Mouse (Mus musculus) erythroblast, embryonic 14.5 days (primary cell): ENCODE results near the gene Hipk1. TPM values are rescaled to one million over a fixed set of nuclear protein-coding genes. Genes with fewer than 3 reads are reported as not detected.

Experiments
- H3K27me3 ChIP-seq: 2 replicates; pipeline ENCODE4 v1.6.1; 2012; ENCODE audit warnings: inconsistent platforms; ENCODE audit not compliant: control insufficient read depth
- H3K36me3 ChIP-seq: 2 replicates; pipeline ENCODE4 v1.6.1; 2012; ENCODE audit warnings: mild to moderate bottlenecking, inconsistent platforms; ENCODE audit not compliant: control insufficient read depth
- H3K4me1 ChIP-seq: 2 replicates; pipeline ENCODE4 v1.6.1; 2012; ENCODE audit warnings: inconsistent platforms; ENCODE audit not compliant: control insufficient read depth
- H3K4me3 ChIP-seq: replicated peaks from 2 replicates; pipeline ENCODE3; 2012; ENCODE audit warnings: moderate library complexity, mild to moderate bottlenecking, inconsistent platforms
- H3K9me3 ChIP-seq: 2 replicates; pipeline ENCODE4 v1.6.1; 2012; ENCODE audit warnings: low read length, inconsistent platforms, mixed read lengths; ENCODE audit not compliant: control insufficient read depth
- GATA1 ChIP-seq: IDR thresholded peaks from 2 replicates; pipeline ENCODE4 v1.6.1; 2012; ENCODE audit warnings: low read length, inconsistent platforms, mixed read lengths
- TAL1 ChIP-seq: IDR thresholded peaks from 3 replicates; pipeline ENCODE4 v1.6.1; 2012; ENCODE audit warnings: low read length, inconsistent platforms, mixed read lengths
- polyA plus RNA-seq: library from polyadenylated mRNA; stranded (reverse); fragments of >175 nt; gene quantifications from 2 replicates; pipeline ENCODE4 v1.2.3, GENCODE M21; 2012

Gene Hipk1
- polyA plus RNA-seq, 1 experiment, result 7.4 TPM

DNA sequence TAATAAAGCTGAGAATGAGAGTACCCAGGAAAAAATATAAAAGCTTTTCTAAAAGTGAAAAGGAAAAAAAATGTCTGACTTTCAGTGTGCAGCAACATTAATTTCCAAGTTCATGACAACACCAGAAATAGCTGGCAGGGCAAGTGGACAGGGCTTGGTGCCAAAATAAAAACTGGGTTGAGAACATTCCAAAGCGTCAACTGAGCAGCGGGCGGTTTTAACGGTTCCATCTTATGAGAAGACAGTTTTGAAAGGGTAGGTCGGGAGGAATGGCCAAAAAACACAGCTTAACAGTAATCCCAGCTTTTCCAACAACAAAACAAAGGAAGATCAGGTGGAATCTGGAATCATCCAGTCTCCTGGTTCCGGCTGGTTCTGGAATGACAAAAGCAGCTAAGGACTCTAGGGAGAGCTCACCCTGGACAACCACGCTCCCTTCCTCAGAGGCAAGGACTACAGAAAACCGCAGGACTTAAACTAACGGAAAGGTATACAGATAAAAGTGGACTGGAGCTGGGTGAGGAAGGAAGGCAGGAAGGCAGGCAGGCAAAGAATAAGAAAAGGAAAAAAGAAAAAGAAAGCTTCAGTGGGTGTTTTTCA lies 19.7 kb downstream of the Hipk1 start:
- no peaks in the 10 kb centered on the region for H3K9me3 ChIP-seq
- no peaks in the 10 kb centered on the region for H3K27me3 ChIP-seq
- peaks cover 100% of the 10 kb centered on the region for H3K36me3 ChIP-seq
- no peak overlapping the region for H3K4me3 ChIP-seq
- peaks cover 31% of the 10 kb centered on the region for H3K4me1 ChIP-seq
- TF ChIP-seq TAL1 (no peak), GATA1 (no peak)

DNA sequence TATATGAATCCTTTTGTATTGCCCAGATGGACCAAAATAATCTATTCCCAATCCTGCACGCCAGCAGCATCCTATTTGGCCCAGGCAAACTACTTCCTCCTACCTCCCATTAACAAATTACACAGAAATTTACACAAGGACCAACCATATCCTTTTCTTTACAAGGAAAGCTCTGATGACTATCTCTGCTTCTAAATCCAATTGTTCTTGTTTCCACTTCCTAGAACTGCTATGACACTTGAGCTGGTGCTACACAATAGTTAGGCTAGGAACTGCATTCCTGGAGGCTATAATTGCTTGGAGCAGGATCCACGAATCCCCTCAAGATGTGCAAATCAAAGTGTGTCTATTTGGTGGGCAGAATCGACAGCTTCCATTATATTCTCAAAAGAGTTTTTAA lies 24.6 kb downstream of the Hipk1 start:
- H3K4me3 ChIP-seq, result no peak overlapping the region
- peaks cover 16% of the 10 kb centered on the region for H3K4me1 ChIP-seq
- H3K36me3 ChIP-seq, result peaks cover 99% of the 10 kb centered on the region
- TF ChIP-seq GATA1 (no peak), TAL1 (no peak)
- no peaks in the 10 kb centered on the region for H3K9me3 ChIP-seq
- H3K27me3 ChIP-seq, result no peaks in the 10 kb centered on the region

DNA sequence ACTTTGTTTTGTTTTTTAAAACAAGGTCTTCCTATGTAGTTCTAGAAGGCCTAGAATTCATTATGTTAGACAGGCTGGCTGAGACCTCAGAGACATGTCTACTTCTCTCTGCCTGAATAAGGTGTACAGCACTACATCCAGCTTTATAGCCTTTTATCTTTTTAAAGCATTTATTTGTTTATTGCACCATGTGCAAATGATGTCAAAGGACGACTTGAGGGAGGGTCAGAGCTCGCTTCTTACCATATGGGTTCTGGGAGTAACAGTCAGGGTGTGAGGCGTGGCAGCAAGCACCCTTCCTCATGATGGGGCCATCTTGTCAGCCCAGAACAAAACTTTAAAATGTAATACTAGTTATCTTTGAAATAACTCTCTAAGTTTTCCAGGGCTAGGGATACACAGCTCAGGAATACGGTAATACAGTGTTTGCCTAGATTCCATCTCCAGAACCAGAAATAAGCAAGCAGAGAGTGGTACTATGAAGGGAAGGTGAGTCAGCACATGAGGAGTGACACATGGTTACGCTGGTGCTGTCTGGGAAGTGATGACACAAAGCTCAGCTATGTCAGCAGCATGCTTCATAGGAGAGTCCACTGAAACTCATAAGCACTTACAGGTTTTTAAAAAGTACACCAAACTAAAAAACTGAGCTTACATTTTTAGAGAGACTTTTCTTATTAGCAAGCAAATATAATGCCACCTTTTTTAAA lies 31.9 kb downstream of the Hipk1 start:
- Histone ChIP-seq H3K4me3 (no peak overlapping the region), H3K27me3 (no peaks in the 10 kb centered on the region), H3K36me3 (peaks cover 99% of the 10 kb centered on the region), H3K9me3 (no peaks in the 10 kb centered on the region), H3K4me1 (peaks cover 10% of the 10 kb centered on the region)
- no peak for TF ChIP-seq GATA1
- TF ChIP-seq TAL1, result no peak

DNA sequence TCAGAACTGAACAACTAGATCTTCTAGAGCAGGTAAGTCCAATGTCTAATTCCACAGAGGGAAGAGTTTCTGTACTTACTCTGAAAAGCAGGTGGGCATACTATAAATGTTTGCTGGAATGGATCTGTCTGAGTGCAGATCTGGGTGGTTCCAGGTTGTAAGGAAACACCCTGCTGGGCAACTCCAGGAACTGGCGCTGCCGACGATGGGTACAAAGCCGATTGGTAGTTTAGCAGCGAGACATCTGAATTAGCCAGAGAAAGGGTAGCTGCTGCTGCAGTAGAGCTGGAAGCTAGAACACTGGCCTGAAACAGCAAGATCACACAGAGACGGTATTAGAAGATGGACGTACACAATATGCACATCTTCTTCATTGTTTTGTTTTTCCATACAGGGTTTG lies 32.9 kb downstream of the Hipk1 start:
- TF ChIP-seq TAL1 (no peak), GATA1 (no peak)
- Histone ChIP-seq H3K4me1 (peaks cover 10% of the 10 kb centered on the region), H3K4me3 (no peak overlapping the region), H3K27me3 (no peaks in the 10 kb centered on the region), H3K36me3 (peaks cover 99% of the 10 kb centered on the region), H3K9me3 (no peaks in the 10 kb centered on the region)

GRCm38 (mm10) chr3:103756920-103757319 lies 34.4 kb downstream of the Hipk1 start:
- TF ChIP-seq TAL1, result no peak
- no peak for TF ChIP-seq GATA1
- no peaks in the 10 kb centered on the region for H3K27me3 ChIP-seq
- peaks cover 99% of the 10 kb centered on the region for H3K36me3 ChIP-seq
- H3K9me3 ChIP-seq, result no peaks in the 10 kb centered on the region
- no peak overlapping the region for H3K4me3 ChIP-seq
- peaks cover 10% of the 10 kb centered on the region for H3K4me1 ChIP-seq

DNA sequence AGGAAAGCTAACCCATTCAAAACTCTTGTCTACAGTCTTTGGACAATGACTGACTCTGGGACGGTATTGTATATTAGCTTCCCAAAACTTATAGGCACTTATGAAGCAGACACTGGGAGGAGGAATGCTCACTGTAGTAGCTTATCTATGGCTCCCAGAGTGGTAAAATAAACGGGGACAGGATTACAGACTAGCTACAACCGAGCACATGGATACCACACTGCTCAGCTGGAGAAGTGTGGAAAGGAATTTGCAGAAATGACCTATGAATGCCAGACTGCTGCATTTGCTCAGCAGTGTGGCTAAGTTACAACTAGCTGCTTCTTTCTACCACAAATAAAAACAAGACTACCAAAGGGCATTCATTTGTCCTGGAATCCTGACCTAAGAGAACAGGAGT lies 36.0 kb downstream of the Hipk1 start:
- no peaks in the 10 kb centered on the region for H3K9me3 ChIP-seq
- H3K27me3 ChIP-seq, result no peaks in the 10 kb centered on the region
- TF ChIP-seq TAL1 (no peak), GATA1 (no peak)
- no peak overlapping the region for H3K4me3 ChIP-seq
- H3K4me1 ChIP-seq, result peaks cover 10% of the 10 kb centered on the region
- H3K36me3 ChIP-seq, result peaks cover 100% of the 10 kb centered on the region

- TF ChIP-seq GATA1 (no peak), TAL1 (no peak)
- H3K36me3 ChIP-seq, result peaks cover 100% of the 10 kb centered on the region
Measured at GRCm38 (mm10) chr3:103751558-103751957, 39.8 kb downstream of the Hipk1 start.

DNA sequence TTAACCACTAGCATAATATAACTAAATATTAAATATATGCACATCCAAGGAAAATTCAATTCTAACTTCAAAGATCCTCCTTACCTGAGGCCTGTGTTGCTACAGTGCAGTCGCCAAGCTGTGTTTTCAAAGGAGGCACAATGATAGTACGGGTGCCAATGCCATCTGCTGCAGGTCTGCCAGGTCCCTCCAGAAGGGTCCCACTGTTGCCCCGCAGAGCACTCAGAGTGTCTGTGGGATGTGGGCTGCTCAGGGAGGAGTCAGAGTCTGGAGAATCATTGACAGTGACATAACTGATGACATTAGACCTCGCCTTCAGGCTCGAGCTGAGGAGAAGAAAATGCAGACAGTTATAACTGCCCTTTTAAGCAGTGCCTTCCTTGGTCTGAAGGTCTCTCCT lies 44.7 kb downstream of the Hipk1 start:
- peaks cover 6% of the 10 kb centered on the region for H3K4me1 ChIP-seq
- TF ChIP-seq TAL1 (no peak), GATA1 (no peak)
- H3K9me3 ChIP-seq, result no peaks in the 10 kb centered on the region
- no peak overlapping the region for H3K4me3 ChIP-seq
- H3K27me3 ChIP-seq, result no peaks in the 10 kb centered on the region
- H3K36me3 ChIP-seq, result peaks cover 100% of the 10 kb centered on the region

More at GRCm38 (mm10) chr3:103751558-103751957, 39.8 kb downstream of the Hipk1 start:
- no peaks in the 10 kb centered on the region for H3K9me3 ChIP-seq
- H3K4me3 ChIP-seq, result no peak overlapping the region
- H3K4me1 ChIP-seq, result peaks cover 2% of the 10 kb centered on the region
- no peaks in the 10 kb centered on the region for H3K27me3 ChIP-seq

DNA sequence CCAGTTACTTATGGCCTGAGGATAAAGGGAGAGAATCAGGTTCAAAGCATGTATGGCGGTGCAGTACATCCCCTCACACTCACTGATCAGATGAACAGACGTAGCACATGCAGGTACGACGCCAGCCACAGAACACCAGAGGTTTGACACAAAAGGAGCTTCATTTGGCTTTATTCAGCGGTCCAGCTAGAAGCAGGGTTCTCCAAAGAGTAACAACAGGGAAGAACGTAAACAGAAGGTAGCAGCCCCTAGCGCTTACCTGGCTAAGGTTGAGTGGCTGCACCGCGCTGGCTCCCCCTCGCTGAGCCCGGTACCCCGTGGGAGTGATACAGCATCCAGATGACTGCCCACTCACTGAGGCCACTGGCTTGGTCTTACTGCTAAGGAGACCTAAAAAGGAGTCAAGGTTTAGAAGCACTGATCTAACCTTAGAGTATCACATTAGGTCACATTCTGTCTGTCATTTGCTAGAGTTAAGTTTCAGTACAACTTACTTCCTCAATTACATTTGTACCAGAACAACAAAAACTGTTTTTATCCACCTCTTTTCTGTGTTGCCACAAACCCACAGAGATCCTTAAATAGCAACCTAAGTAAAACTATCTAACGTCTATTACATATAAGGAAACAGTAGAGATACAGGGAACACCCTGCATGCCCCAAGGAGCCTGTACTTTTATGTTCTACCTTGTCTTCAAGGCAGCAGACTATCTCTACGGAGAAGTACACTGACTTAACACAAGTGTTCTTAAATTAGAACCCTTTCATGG lies 46.2 kb downstream of the Hipk1 start:
- no peak for TF ChIP-seq GATA1
- no peak for TF ChIP-seq TAL1
- H3K36me3 ChIP-seq, result peaks cover 100% of the 10 kb centered on the region
- no peaks in the 10 kb centered on the region for H3K27me3 ChIP-seq
- no peaks in the 10 kb centered on the region for H3K9me3 ChIP-seq
- no peak overlapping the region for H3K4me3 ChIP-seq
- H3K4me1 ChIP-seq, result peaks cover 10% of the 10 kb centered on the region
